In the genomic region with DNA sequence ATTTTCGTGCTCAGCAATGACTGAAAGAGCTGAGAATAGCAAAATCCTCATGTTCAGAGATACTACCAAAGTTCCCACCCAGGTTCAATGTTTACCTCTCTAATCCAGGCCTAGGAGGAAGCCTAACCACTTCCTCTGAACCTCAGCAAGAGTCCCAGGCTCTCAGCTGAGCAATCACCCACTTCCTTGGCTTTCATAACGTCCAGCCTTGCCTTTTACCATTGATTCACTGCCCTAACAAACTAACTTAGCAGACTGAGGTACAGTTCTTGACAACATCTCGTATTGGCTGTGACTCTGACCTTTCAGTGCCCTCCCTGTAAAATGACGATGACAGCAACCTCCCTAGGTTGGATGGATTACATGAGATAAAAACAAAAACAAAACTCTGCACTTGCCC, we compare ENCODE assay signal across 8 mouse cellular contexts. TPM values are rescaled to one million over a fixed set of nuclear protein-coding genes. Genes with fewer than 3 reads are reported as not detected.
DNase-seq lines count a peak whose midpoint lies in the region; ATAC-seq and TF ChIP-seq lines count a peak whose summit lies in the region.

No protein-coding gene starts in this region.

- no peak for TF ChIP-seq RAD21 in CH12.LX (IDR thresholded peaks at IDR 0.05; ENCODE audit: low read depth, low read length)

- H3K9ac ChIP-seq in heart, embryonic 11.5 days (ENCODE audit: low read depth, low read length) = peak overlapping the region; percentile 60; the same call in 1 of the 2 replicates
- peak overlapping the region; percentile 87 for H3K9ac ChIP-seq in CH12.LX (ENCODE audit: insufficient read depth, low read depth)

- no peak overlapping the region for H3K27ac ChIP-seq in heart, embryonic 11.5 days (ENCODE audit: low read depth, low read length)
- H3K27ac ChIP-seq in CH12.LX (ENCODE audit: insufficient read depth, low read depth) (no peak overlapping the region), macrophage (peak overlapping the region; percentile 44)

- in situ Hi-C loops in CH12.LX (cut with MboI; ENCODE audit: low pct_ligation_motif_present, low pct_unique_long_range_greater_than_20kb, low sequenced_read_pairs) = no loop called here

- no peak for TF ChIP-seq POLR2A in CH12.LX (IDR thresholded peaks at IDR 0.05; ENCODE audit: low read depth, low read length)

- H3K4me3 ChIP-seq in heart, embryonic 11.5 days (ENCODE audit: low read depth, low read length) = peak overlapping the region; percentile 94
- H3K4me3 ChIP-seq in CH12.LX (replicated peaks in 1 of 3; ENCODE audit: low read depth in 2 of 3, low read length in 2 of 3, poor library complexity in 1 of 3) (peak overlapping the region in 2 of 3 experiments; percentile 42 to 86), macrophage (ENCODE audit: inconsistent target) (no peak overlapping the region; the same call in 1 of the 2 replicates)

- no peak for TF ChIP-seq EP300 in CH12.LX (IDR thresholded peaks at IDR 0.05; ENCODE audit: low read length)

- H3K36me3 ChIP-seq in heart, embryonic 11.5 days (ENCODE audit: control insufficient read depth, insufficient read depth, low read length) = no peaks in the 10 kb centered on the region
- H3K36me3 ChIP-seq in CH12.LX (replicated peaks in 1 of 2; ENCODE audit: control insufficient read depth in 1 of 2, insufficient read depth in 1 of 2, low read length in 1 of 2) (peaks cover 0 to 1% of the 10 kb centered on the region in 2 experiments), macrophage (ENCODE audit: inconsistent target) (no peaks in the 10 kb centered on the region)

- ATAC-seq in heart, embryonic 11.5 days (replicated peaks; ENCODE audit: insufficient number of reproducible peaks, low FRiP score, low TSS enrichment) = no peak
- peak; percentile 46 to 71; a peak in 3 of 4 replicates for ATAC-seq in hematopoietic stem cell, adult 5-6 weeks (replicated peaks in 1 of 2; ENCODE audit: insufficient read depth in 1 of 2, low FRiP score in 2 of 2, low TSS enrichment in 1 of 2, low read depth in 1 of 2, poor library complexity in 2 of 2, severe bottlenecking in 2 of 2)

- WGBS in heart, embryonic 11.5 days (ENCODE audit: insufficient replicate concordance) = 30% methylated on average over 4 of the region's 4 CpGs
- WGBS in macrophage (ENCODE audit: missing documents) = 10% methylated on average over 4 of the region's 4 CpGs

- peak overlapping the region; percentile 97 for H3K4me2 ChIP-seq in heart, embryonic 11.5 days
- H3K4me2 ChIP-seq in CH12.LX (ENCODE audit: insufficient read depth, low read depth, poor library complexity, severe bottlenecking) = peak overlapping the region; percentile 80

- peaks cover 19% of the 10 kb centered on the region for H3K79me2 ChIP-seq in CH12.LX (replicated peaks; ENCODE audit: control insufficient read depth, extremely low read depth, insufficient read depth, poor library complexity, severe bottlenecking)
- H3K79me2 ChIP-seq in macrophage (ENCODE audit: inconsistent target) = peaks cover 61% of the 10 kb centered on the region

- H3K27me3 ChIP-seq in heart, embryonic 11.5 days (ENCODE audit: control insufficient read depth, insufficient read depth, low read length) = no peaks in the 10 kb centered on the region
- peaks cover 8% of the 10 kb centered on the region for H3K27me3 ChIP-seq in CH12.LX (replicated peaks)

- no peaks in the 10 kb centered on the region for H3K9me3 ChIP-seq in heart, embryonic 11.5 days (replicated peaks; ENCODE audit: control insufficient read depth, low read length)
- H3K9me3 ChIP-seq in CH12.LX (replicated peaks; ENCODE audit: low read length) = no peaks in the 10 kb centered on the region

- dilution Hi-C loops in CH12.LX (cut with MboI; ENCODE audit: extremely low pct_ligation_motif_present, extremely low pct_unique_long_range_greater_than_20kb, low sequenced_read_pairs) = no loop called here

- peaks cover 12% of the 10 kb centered on the region for H3K4me1 ChIP-seq in heart, embryonic 11.5 days (ENCODE audit: control insufficient read depth, insufficient read depth, low read length)
- peaks cover 7 to 36% of the 10 kb centered on the region in 2 experiments; a peak in 2 of 4 replicates for H3K4me1 ChIP-seq in CH12.LX (ENCODE audit: control insufficient read depth in 1 of 2, insufficient read depth in 2 of 2)

- no peak for TF ChIP-seq CTCF in CH12.LX (conservative IDR thresholded peaks at IDR 0.05 in 1 of 2, IDR thresholded peaks at IDR 0.05 in 1 of 2; ENCODE audit: low read depth in 2 of 2, low read length in 2 of 2)

- DNase-seq in heart, adult 9 months (ENCODE audit: low spot score in 2 of 2) = no peak
- no peak for DNase-seq in CH12.LX (ENCODE audit: extremely low read depth)
- no peak for DNase-seq in layer of hippocampus, adult 18-20 months (ENCODE audit: low spot score in 2 of 2)
- DNase-seq in adrenal gland, postnatal 4 days (ENCODE audit: low spot score in 2 of 2) = no peak
- no peak for DNase-seq in ovary, postnatal 14 days (ENCODE audit: low spot score)

TF ChIP-seq in CH12.LX, 34 proteins besides CTCF, POLR2A, EP300 and RAD21:
- TF ChIP-seq TCF12 (IDR thresholded peaks at IDR 0.05; ENCODE audit: low read depth, low read length) (no peak), SIN3A (IDR thresholded peaks at IDR 0.05; ENCODE audit: low read length) (no peak), MAZ (IDR thresholded peaks at IDR 0.05; ENCODE audit: low read depth, low read length) (no peak), CHD2 (IDR thresholded peaks at IDR 0.05; ENCODE audit: low read length) (no peak), ELF1 (IDR thresholded peaks at IDR 0.05; ENCODE audit: low read depth, low read length) (no peak), RCOR1 (conservative IDR thresholded peaks at IDR 0.05; ENCODE audit: low read depth, low read length) (no peak), SMC3 (IDR thresholded peaks at IDR 0.05; ENCODE audit: low read depth, low read length) (no peak), ETS1 (conservative IDR thresholded peaks at IDR 0.05; ENCODE audit: low read depth, low read length) (no peak), NELFE (IDR thresholded peaks at IDR 0.05; ENCODE audit: low read depth, low read length) (no peak)
TF ChIP-seq in CH12.LX: peak in this region for 0.

RNA-seq across cellular contexts. Expression of a gene that starts 2.0 kb away (rescaled TPM):
- 45.2 TPM in 2 replicates for polyA plus RNA-seq in heart, embryonic 11.5 days (2014; fragmentation: Nextera tagmentation; extraction: Ambion mirVana)
- 26.7 and 28.1 TPM in 2 replicates for total RNA-seq in CH12.LX (2012; rRNA removed)
- 24.9 and 25.4 TPM in 2 replicates for total RNA-seq in CH12.LX (2014; rRNA removed)
- polyA plus RNA-seq in CH12.LX (2012; ENCODE audit: insufficient read length, low read depth) = 37.1 and 42.9 TPM in 2 replicates
- 105 and 149 TPM in 2 replicates for total RNA-seq in hematopoietic stem cell, adult 5-6 weeks (2017)
- 100 to 1,000 TPM in 24 of 26 experiments, 10 to 100 TPM in 2; 67.9 to 242 (median 166) TPM for total RNA-seq in macrophage (2018; cell fraction: chromatin; rRNA removed)
- 10 to 100 TPM; 39.8 to 66.1 (median 53.8) TPM for total RNA-seq in macrophage (2018; cell fraction: cytosol; rRNA removed)
- 100 to 1,000 TPM in 10 of 26 experiments, 10 to 100 TPM in 16; 58.0 to 166 (median 93.6) TPM for total RNA-seq in macrophage (2018; cell fraction: nucleus; rRNA removed)
- polyA plus RNA-seq in macrophage (2018) = 40.2 to 65.1 TPM (median 40.4 TPM) in 3 replicates
- total RNA-seq in layer of hippocampus, adult 18-20 months (2021) = 100 to 1,000 TPM; 127 to 137 TPM
- 10 to 100 TPM; 61.1 to 69.9 TPM for total RNA-seq in adrenal gland, postnatal 4 days (2021)

RNA-seq across cellular contexts. Expression of a gene that starts 38.5 kb away (rescaled TPM):
- 64.6 and 65.7 TPM in 2 replicates for polyA plus RNA-seq in heart, embryonic 11.5 days (2014; fragmentation: Nextera tagmentation; extraction: Ambion mirVana)
- total RNA-seq in CH12.LX (2012; rRNA removed) (15.2 and 17.0 TPM in 2 replicates), CH12.LX (2014; rRNA removed) (24.4 and 31.8 TPM in 2 replicates)
- polyA plus RNA-seq in CH12.LX (2012; ENCODE audit: insufficient read length, low read depth) (60.7 and 77.2 TPM in 2 replicates), macrophage (2018) (25.4 to 34.6 TPM (median 29.5 TPM) in 3 replicates)
- 95.3 and 116 TPM in 2 replicates for total RNA-seq in hematopoietic stem cell, adult 5-6 weeks (2017)
- 100 to 1,000 TPM in 22 of 26 experiments, 10 to 100 TPM in 4; 75.4 to 223 (median 154) TPM for total RNA-seq in macrophage (2018; cell fraction: chromatin; rRNA removed)
- 10 to 100 TPM; 11.2 to 32.0 (median 20.7) TPM for total RNA-seq in macrophage (2018; cell fraction: cytosol; rRNA removed)
- 100 to 1,000 TPM in 7 of 26 experiments, 10 to 100 TPM in 19; 45.3 to 136 (median 77.2) TPM for total RNA-seq in macrophage (2018; cell fraction: nucleus; rRNA removed)
- total RNA-seq in layer of hippocampus, adult 18-20 months (2021) = 10 to 100 TPM; 51.1 to 55.8 TPM
- 10 to 100 TPM; 63.1 to 69.9 TPM for total RNA-seq in adrenal gland, postnatal 4 days (2021)
